Mouse (Mus musculus) embryonic facial prominence, embryonic 14.5 days (tissue): ENCODE measurements around the gene Pde4c. TPM values are rescaled to one million over a fixed set of nuclear protein-coding genes. Genes with fewer than 3 reads are reported as not detected.

Experiments
- ATAC-seq: fragments of 200-750 bp; cut with Nextera tagmentation; 2 replicates; pipeline ENCODE4 v1.8.0; 2017; ENCODE audit warnings: low read depth, moderate number of reproducible peaks, moderate TSS enrichment
- DNase-seq: peaks from one replicate; pipeline ENCODE4 v3.0.0-alpha.2; 2015; ENCODE audit warnings: low spot score
- H3K27ac ChIP-seq: fragments of 300-500 bp; sonication (generic); replicated peaks from 2 replicates; pipeline ENCODE4 v1.5.1; 2014; ENCODE audit warnings: low read depth, mild to moderate bottlenecking, low read length, moderate library complexity
- H3K27me3 ChIP-seq: fragments of 300-500 bp; sonication (generic); replicated peaks from 2 replicates; pipeline ENCODE4 v1.6.1; 2014; ENCODE audit warnings: low read length; ENCODE audit not compliant: control insufficient read depth, insufficient read depth
- H3K36me3 ChIP-seq: fragments of 300-500 bp; sonication (generic); 2 replicates; pipeline ENCODE4 v1.6.1; 2014; ENCODE audit warnings: low read length, mixed read lengths; ENCODE audit not compliant: control insufficient read depth, insufficient read depth
- H3K4me1 ChIP-seq: fragments of 300-500 bp; sonication (generic); 2 replicates; pipeline ENCODE4 v1.6.1; 2014; ENCODE audit warnings: antibody characterized with exemption, low read length; ENCODE audit not compliant: control insufficient read depth, insufficient read depth
- H3K4me2 ChIP-seq: fragments of 300-500 bp; sonication (generic); 2 replicates; pipeline ENCODE4 v1.6.1; 2014; ENCODE audit warnings: low read depth, mild to moderate bottlenecking, low read length, moderate library complexity, mixed read lengths
- H3K4me3 ChIP-seq: fragments of 300-500 bp; sonication (generic); 2 replicates; pipeline ENCODE4 v1.5.1; 2014; ENCODE audit warnings: low read depth, mild to moderate bottlenecking, low read length
- H3K9ac ChIP-seq: fragments of 300-500 bp; sonication (generic); 2 replicates; pipeline ENCODE4 v1.6.1; 2014; ENCODE audit warnings: low read depth, mild to moderate bottlenecking, low read length, moderate library complexity, mixed read lengths
- H3K9me3 ChIP-seq: fragments of 300-500 bp; sonication (generic); 2 replicates; pipeline ENCODE4 v1.6.1; 2016; ENCODE audit warnings: low read length; ENCODE audit not compliant: control insufficient read depth
- WGBS: fragments of 180-500 bp; shearing (Covaris S2); extraction: QIAGEN DNeasy Blood & Tissue Kit; methylation state at CpG from one replicate; pipeline ENCODE4 v1.1.7; 2014; 5-methylcytosine and 5-hydroxymethylcytosine counted together
- microRNA-seq: library from miRNA; unstranded; fragments of <30 nt; microRNA quantifications from one replicate; pipeline ENCODE4, GENCODE M21; 2016; ENCODE audit warnings: borderline number of aligned reads
- polyA plus RNA-seq: library from polyadenylated mRNA; unstranded; fragments of >200 nt; fragmentation: Nextera tagmentation; extraction: Ambion mirVana; gene quantifications from 2 replicates; pipeline ENCODE4 v1.2.1, GENCODE M21; 2014

The Pde4c gene
- polyA plus RNA-seq, 1 experiment from 2014 or later = 0.22 TPM

- ATAC-seq (no peak), DNase-seq (no peak)
- Histone ChIP-seq H3K4me1 (peaks cover 6% of the 10 kb centered on the region; the same call in 1 of the 2 replicates), H3K4me3 (peak overlapping the region; percentile 59), H3K4me2 (peak overlapping the region; percentile 80), H3K27ac (no peak overlapping the region), H3K36me3 (no peaks in the 10 kb centered on the region), H3K27me3 (peaks cover 30% of the 10 kb centered on the region), H3K9ac (no peak overlapping the region), H3K9me3 (no peaks in the 10 kb centered on the region)
- WGBS = 16% methylated on average over 15 of the region's 15 CpGs
These were observed 74.8 kb downstream of the Pde4c start for GRCm38 (mm10) chr8:70798281-70798680.

- no peak for ATAC-seq
- no peaks in the 10 kb centered on the region for H3K9me3 ChIP-seq
- peaks cover 15% of the 10 kb centered on the region; the same call in 1 of the 2 replicates for H3K4me1 ChIP-seq
- DNase-seq = no peak
- H3K4me2 ChIP-seq = no peak overlapping the region
- no peak overlapping the region for H3K27ac ChIP-seq
- H3K36me3 ChIP-seq = no peaks in the 10 kb centered on the region
- 57% methylated on average over 10 of the region's 10 CpGs for WGBS
- no peak overlapping the region for H3K4me3 ChIP-seq
- H3K27me3 ChIP-seq = peaks cover 41% of the 10 kb centered on the region
- H3K9ac ChIP-seq = no peak overlapping the region
These were observed 77.1 kb downstream of the Pde4c start for GRCm38 (mm10) chr8:70800648-70801047.

Small RNAs within 50 kb of the gene (microRNA-seq; reads per million reads assigned to microRNA genes)
- not detected for gene Mir7240

Other genes with a start within 250 kb of the Pde4c start
- 18.7 and 21.5 TPM in 2 replicates for gene Klhl26, start 246.8 kb upstream of the Pde4c start, polyA plus RNA-seq
- 10.2 and 14.5 TPM in 2 replicates for gene Tmem59l, start 236.4 kb upstream of the Pde4c start, polyA plus RNA-seq
- gene Crlf1, start 230.6 kb upstream of the Pde4c start, polyA plus RNA-seq = 67.3 and 68.1 TPM in 2 replicates
- 144 and 148 TPM in 2 replicates for gene Rex1bd, start 217.0 kb upstream of the Pde4c start, polyA plus RNA-seq
- gene Uba52, start 212.9 kb upstream of the Pde4c start, polyA plus RNA-seq = 991 and 1,091 TPM in 2 replicates
- 202 and 234 TPM in 2 replicates for gene Fkbp8, start 196.0 kb upstream of the Pde4c start, polyA plus RNA-seq
- gene Kxd1, start 195.8 kb upstream of the Pde4c start, polyA plus RNA-seq = 51.0 and 59.8 TPM in 2 replicates
- 17.3 and 21.7 TPM in 2 replicates for gene Ell, start 184.3 kb upstream of the Pde4c start, polyA plus RNA-seq
- 94.5 and 107 TPM in 2 replicates for gene Isyna1, start 129.3 kb upstream of the Pde4c start, polyA plus RNA-seq
- 120 and 132 TPM in 2 replicates for gene Ssbp4, start 114.8 kb upstream of the Pde4c start, polyA plus RNA-seq
- gene Lrrc25, start 107.6 kb upstream of the Pde4c start, polyA plus RNA-seq = 1.8 and 2.3 TPM in 2 replicates
- 0.28 and 0.29 TPM in 2 replicates for gene Gdf15, start 91.3 kb upstream of the Pde4c start, polyA plus RNA-seq
- gene Pgpep1, start 63.3 kb upstream of the Pde4c start, polyA plus RNA-seq = 59.8 and 62.7 TPM in 2 replicates
- 199 and 223 TPM in 2 replicates for gene Lsm4, start 50.5 kb upstream of the Pde4c start, polyA plus RNA-seq
- gene Jund, start 24.8 kb upstream of the Pde4c start, polyA plus RNA-seq = 103 and 121 TPM in 2 replicates
- not detected in 2 replicates for gene Iqcn, start 20.3 kb upstream of the Pde4c start, polyA plus RNA-seq
- gene Gm3336, start 5.2 kb upstream of the Pde4c start, polyA plus RNA-seq = not detected in 2 replicates
- gene Rab3a, start 31.0 kb downstream of the Pde4c start, polyA plus RNA-seq = 36.3 and 39.0 TPM in 2 replicates
- gene Mpv17l2, start 37.2 kb downstream of the Pde4c start, polyA plus RNA-seq = 34.2 and 36.5 TPM in 2 replicates
- gene Pik3r2, start 53.0 kb downstream of the Pde4c start, polyA plus RNA-seq = 61.5 and 70.3 TPM in 2 replicates
- 13.5 and 14.9 TPM in 2 replicates for gene Mast3, start 81.3 kb downstream of the Pde4c start, polyA plus RNA-seq
- gene Il12rb1, start 84.7 kb downstream of the Pde4c start, polyA plus RNA-seq = 0.07 and 0.19 TPM in 2 replicates
- gene Arrdc2, start 116.0 kb downstream of the Pde4c start, polyA plus RNA-seq = 5.4 and 5.8 TPM in 2 replicates
- 2.9 and 3.4 TPM in 2 replicates for gene Kcnn1, start 139.5 kb downstream of the Pde4c start, polyA plus RNA-seq
- 87.1 and 91.3 TPM in 2 replicates for gene Ccdc124, start 150.2 kb downstream of the Pde4c start, polyA plus RNA-seq
- gene Slc5a5, start 169.0 kb downstream of the Pde4c start, polyA plus RNA-seq = 0.42 and 0.58 TPM in 2 replicates
- 5,430 and 5,481 TPM in 2 replicates for gene Rpl18a, start 173.7 kb downstream of the Pde4c start, polyA plus RNA-seq
- 41.3 and 49.7 TPM in 2 replicates for gene Map1s, start 182.2 kb downstream of the Pde4c start, polyA plus RNA-seq